Mouse (Mus musculus): ENCODE data around the gene Lipo1. TPM values are rescaled to one million over a fixed set of nuclear protein-coding genes. Genes with fewer than 3 reads are reported as not detected.
A peak's percentile ranks its signal among the peaks of the same experiment; 100 is the strongest.
"Not testable (repeated sequence)": the region's sequence is repeated elsewhere in the genome, so short reads cannot be mapped to it uniquely, and the experiment has no call there.

The Lipo1 gene
- total RNA-seq (2014; rRNA removed; ENCODE audit: low replicate concordance) (not detected in 2 replicates), polyA plus RNA-seq (2015; fragmentation: Nextera tagmentation; extraction: Ambion mirVana) (not detected in 2 replicates)

DNA sequence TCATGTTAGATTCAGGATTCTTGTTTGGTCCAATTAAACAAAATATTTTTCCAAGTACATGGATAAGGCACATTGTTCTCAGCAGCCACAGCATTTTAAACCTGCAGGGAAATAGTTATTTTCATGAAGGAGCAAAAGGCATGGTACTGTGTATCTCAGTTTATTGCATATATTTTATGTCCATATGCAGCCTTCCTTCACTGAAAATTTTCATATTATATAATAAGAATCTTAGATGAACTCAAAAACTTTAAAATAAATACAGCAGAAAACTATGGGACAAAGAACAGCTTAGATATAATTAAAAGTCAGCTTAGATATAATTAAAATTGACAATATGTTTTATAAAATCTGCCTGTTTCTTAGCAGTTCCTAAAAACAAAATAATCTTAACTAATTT lies at the start of gene Lipo1:
Lipo1 (minus strand) TSS at position 101 of the 400 bp plus-strand sequence.
- not testable (repeated sequence) for H3K27ac ChIP-seq (ENCODE audit: low read depth); DNase-seq (ENCODE audit: low spot score); H3K36me3 ChIP-seq (replicated peaks; ENCODE audit: control insufficient read depth, insufficient read depth, low read length); ATAC-seq (ENCODE audit: insufficient read depth, low read depth); H3K9ac ChIP-seq (replicated peaks; ENCODE audit: low read depth, low read length); H3K27me3 ChIP-seq (ENCODE audit: control insufficient read depth, insufficient read depth, low read length); H3K9me3 ChIP-seq (replicated peaks; ENCODE audit: control insufficient read depth, low read length); H3K4me3 ChIP-seq (ENCODE audit: low read depth, low read length); H3K4me1 ChIP-seq (ENCODE audit: control insufficient read depth, insufficient read depth); H3K4me2 ChIP-seq (ENCODE audit: low read depth, low read length)

DNA sequence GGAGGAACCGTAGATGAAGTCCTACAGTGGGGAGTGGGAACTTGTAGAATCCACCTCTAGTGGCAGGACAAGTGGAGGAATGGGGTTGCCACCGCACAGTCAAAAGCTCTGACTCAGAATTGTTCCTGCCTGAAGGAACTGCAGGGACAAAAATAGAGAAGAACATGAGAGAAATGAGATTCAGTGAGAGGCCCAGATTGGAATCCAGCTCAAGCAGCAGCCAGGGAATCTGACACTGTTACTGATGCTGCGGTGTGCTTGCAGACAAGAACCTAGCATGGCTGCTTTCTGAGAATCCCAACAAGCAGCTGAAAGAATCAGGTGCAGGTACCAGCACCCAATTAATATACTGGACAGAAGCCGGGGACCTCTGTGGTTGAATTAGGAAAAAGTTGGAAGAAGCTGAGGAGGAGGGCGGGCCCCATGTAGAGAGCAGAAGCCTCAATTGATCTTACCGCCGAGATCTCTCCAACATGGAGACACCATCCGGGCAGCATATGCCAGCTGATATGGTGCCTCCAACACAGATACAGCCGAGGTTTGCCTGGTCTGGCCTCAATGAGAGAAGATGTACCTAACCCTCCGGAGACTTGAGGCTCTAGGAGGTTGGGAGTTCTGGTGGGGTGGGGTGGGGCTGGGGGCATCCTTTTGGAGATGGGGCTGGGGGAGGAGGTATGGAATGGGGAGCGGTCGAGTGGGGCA lies 532 bp downstream of the Lipo1 start:
- TF ChIP-seq EP300 (IDR thresholded peaks at IDR 0.05; ENCODE audit: low read depth) (no peak), CTCF (IDR thresholded peaks at IDR 0.05; ENCODE audit: low read depth) (no peak)
- Histone ChIP-seq H3K4me3 (ENCODE audit: low read depth, low read length) (no peak overlapping the region), H3K27ac (ENCODE audit: low read depth) (no peak overlapping the region), H3K27me3 (ENCODE audit: control insufficient read depth, insufficient read depth, low read length) (no peaks in the 10 kb centered on the region), H3K4me1 (ENCODE audit: control insufficient read depth, insufficient read depth) (no peaks in the 10 kb centered on the region), H3K9me3 (replicated peaks; ENCODE audit: control insufficient read depth, low read length) (no peaks in the 10 kb centered on the region), H3K36me3 (replicated peaks; ENCODE audit: control insufficient read depth, insufficient read depth, low read length) (no peaks in the 10 kb centered on the region), H3K9ac (replicated peaks; ENCODE audit: low read depth, low read length) (no peak overlapping the region), H3K4me2 (ENCODE audit: low read depth, low read length) (no peak overlapping the region)
- WGBS: 84% methylated on average over 12 of the region's 12 CpGs
- no peak for ATAC-seq (ENCODE audit: insufficient read depth, low read depth)
- no peak for DNase-seq (ENCODE audit: low spot score)

DNA sequence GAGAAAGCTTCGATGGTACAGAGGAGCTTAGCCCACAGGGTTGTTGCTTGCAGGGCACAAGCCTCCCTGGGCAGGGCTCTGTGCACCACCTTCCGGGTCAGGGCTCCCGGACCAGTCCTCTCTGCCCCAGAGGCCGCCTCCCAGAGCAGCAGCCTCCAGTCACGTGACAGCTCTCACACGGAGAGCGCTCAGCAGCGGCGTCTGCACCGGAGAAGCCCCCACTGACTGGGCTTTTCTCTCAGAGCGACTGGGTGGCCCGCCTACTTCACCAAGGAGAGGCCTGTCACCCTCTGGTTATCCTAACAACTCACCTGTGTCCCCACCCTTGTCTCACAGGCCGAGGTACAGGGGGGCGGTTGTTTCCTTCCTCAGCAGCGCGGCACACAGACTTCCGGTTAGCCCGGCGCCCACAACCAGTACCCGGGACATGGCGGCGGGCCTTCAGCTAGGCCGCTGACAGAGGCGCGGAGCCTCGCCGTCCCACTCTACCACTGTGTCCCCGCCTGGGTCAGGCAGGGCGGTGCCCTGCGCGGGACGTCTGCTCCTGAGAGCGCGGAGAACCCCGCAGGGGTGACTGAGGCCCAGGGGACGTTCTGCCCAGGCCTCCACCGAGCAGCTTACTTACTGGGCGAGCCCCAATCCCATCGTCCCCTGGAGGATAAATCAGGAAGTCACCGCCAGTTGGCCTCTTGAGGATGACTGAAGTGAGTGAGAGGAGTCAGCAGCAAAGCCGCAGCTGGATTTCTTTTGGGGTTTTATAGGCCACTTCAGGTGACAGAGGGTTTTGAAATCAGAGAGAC lies 25.8 kb downstream of the Lipo1 start, which contains the start of gene Lipo3:
Lipo3 (minus strand) TSS at position 665 of the 800 bp plus-strand sequence.
- not testable (repeated sequence) for H3K27me3 ChIP-seq (ENCODE audit: control insufficient read depth, insufficient read depth, low read length); H3K4me3 ChIP-seq (ENCODE audit: low read depth, low read length); H3K4me1 ChIP-seq (ENCODE audit: control insufficient read depth, insufficient read depth); H3K9ac ChIP-seq (replicated peaks; ENCODE audit: low read depth, low read length); H3K9me3 ChIP-seq (replicated peaks; ENCODE audit: control insufficient read depth, low read length); DNase-seq (ENCODE audit: low spot score); H3K27ac ChIP-seq (ENCODE audit: low read depth); H3K36me3 ChIP-seq (replicated peaks; ENCODE audit: control insufficient read depth, insufficient read depth, low read length)
- 22% methylated on average over 10 of the region's 41 CpGs for WGBS
- peak within 1 kb of the TSS; percentile 20; the same call in 1 of the 2 replicates for H3K4me2 ChIP-seq (ENCODE audit: low read depth, low read length)
- ATAC-seq (ENCODE audit: insufficient read depth, low read depth): peak; percentile 85

DNA sequence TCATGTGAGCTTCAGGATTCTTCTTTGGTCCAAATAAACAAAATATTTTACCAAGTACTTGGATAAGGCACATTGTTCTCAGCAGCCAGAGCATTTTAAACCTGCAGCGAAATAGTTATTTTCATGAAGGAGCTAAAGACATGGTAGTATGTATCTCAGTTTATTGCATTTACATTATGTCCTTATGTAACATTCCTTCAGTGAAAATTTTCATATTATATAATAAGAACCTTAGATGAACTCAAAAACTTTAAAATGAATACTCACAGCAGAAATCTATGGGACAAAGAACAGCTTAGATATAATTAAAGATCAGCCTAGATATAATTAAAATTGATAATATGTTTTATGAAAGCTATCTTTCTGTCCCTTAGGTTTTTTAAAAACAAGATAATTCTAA lies 36.0 kb downstream of the Lipo1 start, which contains the start of gene Lipo2:
Lipo2 (minus strand) TSS at position 101 of the 400 bp plus-strand sequence.
- not testable (repeated sequence) for DNase-seq (ENCODE audit: low spot score); H3K36me3 ChIP-seq (replicated peaks; ENCODE audit: control insufficient read depth, insufficient read depth, low read length); H3K9ac ChIP-seq (replicated peaks; ENCODE audit: low read depth, low read length); H3K27me3 ChIP-seq (ENCODE audit: control insufficient read depth, insufficient read depth, low read length); H3K27ac ChIP-seq (ENCODE audit: low read depth); H3K4me2 ChIP-seq (ENCODE audit: low read depth, low read length); H3K4me3 ChIP-seq (ENCODE audit: low read depth, low read length); ATAC-seq (ENCODE audit: insufficient read depth, low read depth); H3K9me3 ChIP-seq (replicated peaks; ENCODE audit: control insufficient read depth, low read length); H3K4me1 ChIP-seq (ENCODE audit: control insufficient read depth, insufficient read depth)
- WGBS: 80% methylated on average over 1 of the region's 1 CpGs

Other genes starting within 250 kb of the Lipo1 start
- gene Gm8978, start 162.2 kb downstream of the Lipo1 start, total RNA-seq (2014; rRNA removed; ENCODE audit: low replicate concordance): not detected in 2 replicates
- not detected in 2 replicates for gene Gm8978, start 162.2 kb downstream of the Lipo1 start, polyA plus RNA-seq (2015; fragmentation: Nextera tagmentation; extraction: Ambion mirVana)
- 0.53 TPM in 1 of 2 replicates, not detected in the other for gene Lipo2, start 36.1 kb downstream of the Lipo1 start, total RNA-seq (2014; rRNA removed; ENCODE audit: low replicate concordance)
- gene Lipo2, start 36.1 kb downstream of the Lipo1 start, polyA plus RNA-seq (2015; fragmentation: Nextera tagmentation; extraction: Ambion mirVana): 0.30 and 0.31 TPM in 2 replicates
- 7.6 and 12.9 TPM in 2 replicates for gene Lipo3, start 25.5 kb downstream of the Lipo1 start, total RNA-seq (2014; rRNA removed; ENCODE audit: low replicate concordance)
- gene Lipo3, start 25.5 kb downstream of the Lipo1 start, polyA plus RNA-seq (2015; fragmentation: Nextera tagmentation; extraction: Ambion mirVana): 12.2 and 12.6 TPM in 2 replicates
- gene Lipf, start 173.7 kb upstream of the Lipo1 start, total RNA-seq (2014; rRNA removed; ENCODE audit: low replicate concordance): not detected in 2 replicates
- not detected in 2 replicates for gene Lipf, start 173.7 kb upstream of the Lipo1 start, polyA plus RNA-seq (2015; fragmentation: Nextera tagmentation; extraction: Ambion mirVana)
- not detected in 2 replicates for gene Lipk, start 220.8 kb upstream of the Lipo1 start, total RNA-seq (2014; rRNA removed; ENCODE audit: low replicate concordance)
- not detected in 2 replicates for gene Lipk, start 220.8 kb upstream of the Lipo1 start, polyA plus RNA-seq (2015; fragmentation: Nextera tagmentation; extraction: Ambion mirVana)

Measured in heart, postnatal 0 days (tissue).